Mouse (Mus musculus) midbrain, embryonic 11.5 days (tissue): ENCODE measurements around the gene Tmem229b. TPM values are rescaled to one million over a fixed set of nuclear protein-coding genes. Genes with fewer than 3 reads are reported as not detected.

Experiments used
- ATAC-seq: fragments of 200-750 bp; cut with Nextera tagmentation; 2 replicates; pipeline ENCODE4 v1.8.0; 2017; ENCODE audit warnings: moderate TSS enrichment, moderate library complexity; ENCODE audit not compliant: low FRiP score
- DNase-seq: peaks from one replicate; pipeline ENCODE4 v3.0.0; 2015; ENCODE audit warnings: low spot score; ENCODE audit errors: missing footprints
- H3K27ac ChIP-seq: fragments of 300-500 bp; sonication (generic); 2 replicates; pipeline ENCODE4 v1.5.1; 2014; ENCODE audit warnings: low read depth, low read length
- H3K27me3 ChIP-seq: fragments of 300-500 bp; sonication (generic); 2 replicates; pipeline ENCODE4 v1.6.1; 2014; ENCODE audit warnings: mild to moderate bottlenecking, low read length, moderate library complexity, mixed read lengths; ENCODE audit not compliant: control insufficient read depth, insufficient read depth
- H3K36me3 ChIP-seq: fragments of 300-500 bp; sonication (generic); 2 replicates; pipeline ENCODE4 v1.6.1; 2014; ENCODE audit warnings: mild to moderate bottlenecking, low read length, moderate library complexity, mixed read lengths; ENCODE audit not compliant: control insufficient read depth, insufficient read depth
- H3K4me1 ChIP-seq: fragments of 300-500 bp; sonication (generic); 2 replicates; pipeline ENCODE4 v1.6.1; 2014; ENCODE audit warnings: low read length; ENCODE audit not compliant: control insufficient read depth, insufficient read depth
- H3K4me2 ChIP-seq: fragments of 300-500 bp; sonication (generic); 2 replicates; pipeline ENCODE4 v1.6.1; 2014; ENCODE audit warnings: mild to moderate bottlenecking, moderate library complexity
- H3K4me3 ChIP-seq: fragments of 300-500 bp; sonication (generic); 2 replicates; pipeline ENCODE4 v1.5.1; 2014; ENCODE audit warnings: low read depth, low read length
- H3K9ac ChIP-seq: fragments of 300-500 bp; sonication (generic); 2 replicates; pipeline ENCODE4 v1.6.1; 2014; ENCODE audit warnings: low read length
- H3K9me3 ChIP-seq: fragments of 300-500 bp; sonication (generic); 2 replicates; pipeline ENCODE4 v1.6.1; 2016; ENCODE audit warnings: low read length; ENCODE audit not compliant: control insufficient read depth
- whole genome bisulfite sequencing: fragments of 180-500 bp; shearing (Covaris S2); extraction: QIAGEN DNeasy Blood & Tissue Kit; methylation state at CpG from one replicate; pipeline ENCODE4 v1.1.7; 2014; 5-methylcytosine and 5-hydroxymethylcytosine counted together
- polyA plus RNA-seq: library from polyadenylated mRNA; unstranded; fragments of >200 nt; fragmentation: Nextera tagmentation; extraction: Ambion mirVana; gene quantifications from 2 replicates; pipeline ENCODE4 v1.2.1, GENCODE M21; 2014

Gene Tmem229b
- polyA plus RNA-seq, 1 experiment from 2014 or later: 6.4 TPM

DNA sequence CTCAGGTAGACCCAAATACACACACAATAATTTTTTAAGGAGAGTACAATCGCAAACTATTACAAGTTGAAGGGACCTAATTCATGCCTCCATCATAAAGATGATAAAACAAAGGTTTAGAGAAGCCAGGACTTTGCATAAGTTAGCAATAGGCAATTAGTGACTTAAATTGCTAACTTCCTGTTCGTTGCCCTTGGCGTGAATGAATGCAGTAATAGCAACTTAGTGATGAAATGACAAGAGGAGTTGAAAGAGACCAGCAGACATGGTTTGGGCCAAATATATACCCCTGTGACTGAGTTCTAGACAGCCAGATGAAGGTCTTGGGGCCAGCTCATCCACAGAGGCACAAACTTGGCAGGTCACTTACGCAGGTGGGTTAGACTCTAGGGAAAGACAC is 11.2 kb downstream of the Tmem229b start:
- Histone ChIP-seq H3K27me3 (no peaks in the 10 kb centered on the region), H3K4me2 (no peak overlapping the region), H3K4me1 (no peaks in the 10 kb centered on the region; the same call in 1 of the 2 replicates), H3K36me3 (no peaks in the 10 kb centered on the region), H3K27ac (no peak overlapping the region), H3K9me3 (no peaks in the 10 kb centered on the region), H3K9ac (no peak overlapping the region), H3K4me3 (no peak overlapping the region)
- ATAC-seq (no peak), DNase-seq (no peak)
- WGBS: 85% methylated on average over 4 of the region's 4 CpGs

DNA sequence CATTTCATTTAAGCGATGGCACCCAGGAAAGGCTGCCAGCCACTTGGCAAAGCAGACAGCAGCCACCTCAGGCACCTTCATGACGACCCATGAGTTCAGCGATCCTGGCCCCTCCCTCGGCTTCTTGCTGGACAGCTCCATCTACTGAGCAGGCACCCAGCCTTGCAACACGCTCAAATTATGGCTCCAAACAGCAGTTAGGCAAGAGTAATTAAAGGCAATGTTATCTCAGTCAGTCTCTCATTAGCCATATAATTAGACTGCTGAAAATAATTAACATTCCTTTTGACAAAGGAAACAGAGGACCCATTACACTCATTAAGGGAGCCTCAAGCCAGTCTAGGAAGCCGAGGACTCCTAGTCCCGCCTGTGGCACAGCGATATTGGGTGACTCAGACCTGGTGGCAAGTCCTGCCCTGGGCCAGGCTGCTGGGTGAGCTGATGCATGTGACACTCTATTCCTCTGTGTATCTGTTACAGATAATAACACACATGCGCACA is 19.8 kb downstream of the Tmem229b start:
- 65% methylated on average over 9 of the region's 9 CpGs for WGBS
- no peaks in the 10 kb centered on the region for H3K9me3 ChIP-seq
- no peak overlapping the region for H3K27ac ChIP-seq
- no peak overlapping the region for H3K9ac ChIP-seq
- no peak for ATAC-seq
- H3K27me3 ChIP-seq: no peaks in the 10 kb centered on the region
- no peaks in the 10 kb centered on the region for H3K36me3 ChIP-seq
- H3K4me1 ChIP-seq: no peaks in the 10 kb centered on the region
- no peak overlapping the region for H3K4me3 ChIP-seq
- H3K4me2 ChIP-seq: no peak overlapping the region
- no peak for DNase-seq

DNA sequence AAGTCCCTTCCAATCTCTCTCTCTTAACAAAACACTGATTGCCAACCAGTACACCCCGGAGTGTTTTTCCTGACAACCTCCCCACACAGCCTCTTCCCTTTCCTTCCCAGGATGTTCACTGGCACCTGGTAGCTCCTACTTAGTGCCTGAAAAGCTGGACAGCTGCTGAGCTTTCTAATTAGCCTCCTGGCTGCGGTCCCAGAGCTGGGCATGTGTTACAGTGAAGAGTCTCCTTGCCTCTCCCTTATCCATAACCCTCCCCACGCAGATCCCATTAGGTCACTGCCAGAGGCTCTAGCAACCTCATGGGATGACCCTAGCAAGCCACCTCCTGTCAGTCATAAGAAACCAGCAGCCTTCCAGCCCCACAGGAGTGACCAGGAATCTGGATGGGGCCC is 23.4 kb downstream of the Tmem229b start:
- H3K4me3 ChIP-seq: no peak overlapping the region
- H3K4me2 ChIP-seq: no peak overlapping the region
- H3K4me1 ChIP-seq: no peaks in the 10 kb centered on the region
- no peak overlapping the region for H3K9ac ChIP-seq
- no peaks in the 10 kb centered on the region for H3K9me3 ChIP-seq
- DNase-seq: no peak
- 71% methylated on average over 3 of the region's 3 CpGs for WGBS
- H3K36me3 ChIP-seq: no peaks in the 10 kb centered on the region
- H3K27me3 ChIP-seq: no peaks in the 10 kb centered on the region
- H3K27ac ChIP-seq: no peak overlapping the region
- ATAC-seq: no peak

DNA sequence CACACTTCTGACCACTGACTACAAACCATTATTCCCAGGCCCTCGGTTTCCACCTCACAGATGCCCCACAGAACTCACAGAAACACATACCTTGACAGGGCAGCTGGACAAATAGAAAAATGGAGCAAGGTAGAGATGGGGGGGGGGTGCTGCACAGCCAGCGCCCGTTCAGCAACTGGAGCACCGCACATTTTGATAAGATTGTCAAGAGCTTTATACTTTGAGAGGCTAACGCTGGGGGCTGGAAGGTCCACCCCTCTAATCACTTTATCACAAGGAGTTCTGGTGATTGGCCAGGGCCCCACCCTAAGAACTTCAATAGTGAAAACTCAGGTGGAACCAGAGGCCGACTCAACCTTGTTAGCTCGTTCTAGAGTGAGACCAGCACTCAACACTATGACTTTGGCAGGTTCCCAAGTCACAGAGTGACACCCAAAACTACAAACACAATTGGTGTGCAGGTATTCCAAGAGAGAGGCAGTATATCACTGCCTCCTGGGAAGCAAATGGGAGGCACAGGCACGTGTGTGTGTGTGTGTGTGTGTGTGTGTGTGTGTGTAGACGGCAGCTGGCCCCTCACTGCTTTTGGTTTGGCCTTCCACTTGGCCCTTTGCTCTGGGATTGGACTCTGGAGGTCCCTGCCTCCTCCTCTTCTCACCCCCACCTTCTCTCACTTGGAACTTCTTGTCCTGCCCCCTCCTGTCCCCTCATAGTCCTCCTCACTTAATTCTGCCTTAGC is 24.0 kb downstream of the Tmem229b start:
- no peak for ATAC-seq
- Histone ChIP-seq H3K27me3 (no peaks in the 10 kb centered on the region), H3K4me1 (no peaks in the 10 kb centered on the region), H3K4me3 (no peak overlapping the region), H3K27ac (no peak overlapping the region), H3K9ac (no peak overlapping the region), H3K36me3 (no peaks in the 10 kb centered on the region), H3K9me3 (no peaks in the 10 kb centered on the region), H3K4me2 (no peak overlapping the region)
- WGBS: 85% methylated on average over 9 of the region's 9 CpGs
- no peak for DNase-seq

DNA sequence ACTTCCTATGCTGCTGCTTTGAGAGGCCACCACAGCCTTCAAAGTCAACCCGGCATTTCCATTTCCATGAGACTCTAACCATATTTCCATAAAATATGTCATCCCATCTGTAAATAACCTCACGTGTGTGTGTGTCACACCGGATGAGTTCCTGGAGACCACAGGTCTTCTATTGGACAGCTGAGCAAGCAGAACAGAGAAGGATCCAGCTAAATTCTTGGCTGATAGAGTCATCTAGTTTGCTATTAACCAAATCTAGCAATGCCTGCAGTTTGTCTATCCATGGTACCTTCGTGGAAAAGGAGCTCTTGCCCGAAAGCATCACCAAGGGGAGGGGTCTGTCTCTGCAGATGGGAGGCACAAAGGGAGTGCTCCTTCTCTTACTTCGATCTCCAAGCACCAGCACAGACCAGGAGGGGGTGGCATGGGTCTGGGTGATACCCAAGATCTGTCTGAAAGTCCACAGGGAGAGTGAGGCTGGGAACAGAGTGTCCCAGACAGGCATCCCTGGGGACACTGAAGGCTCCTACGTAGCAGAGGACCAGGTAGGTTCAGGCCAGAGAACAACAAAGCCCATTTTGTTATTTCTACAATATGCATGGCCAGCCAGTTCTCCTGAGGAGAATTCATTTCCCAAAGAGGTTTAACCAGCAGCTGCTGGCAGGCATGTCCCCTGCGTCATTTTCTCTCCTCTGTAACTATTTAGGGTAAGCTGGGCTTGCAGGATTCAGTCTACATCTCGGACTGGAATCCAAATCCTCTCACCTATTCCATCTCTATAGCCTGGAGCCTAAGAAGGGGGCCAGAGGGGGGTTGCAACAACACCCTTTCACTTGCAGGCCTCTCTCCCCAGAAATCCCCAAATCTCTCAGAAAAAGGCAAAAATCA is 25.2 kb downstream of the Tmem229b start:
- Histone ChIP-seq H3K4me3 (no peak overlapping the region), H3K27ac (no peak overlapping the region), H3K4me2 (no peak overlapping the region), H3K9me3 (no peaks in the 10 kb centered on the region), H3K4me1 (no peaks in the 10 kb centered on the region), H3K27me3 (no peaks in the 10 kb centered on the region), H3K36me3 (no peaks in the 10 kb centered on the region), H3K9ac (no peak overlapping the region)
- ATAC-seq (no peak), DNase-seq (no peak)
- 75% methylated on average over 9 of the region's 9 CpGs for WGBS

DNA sequence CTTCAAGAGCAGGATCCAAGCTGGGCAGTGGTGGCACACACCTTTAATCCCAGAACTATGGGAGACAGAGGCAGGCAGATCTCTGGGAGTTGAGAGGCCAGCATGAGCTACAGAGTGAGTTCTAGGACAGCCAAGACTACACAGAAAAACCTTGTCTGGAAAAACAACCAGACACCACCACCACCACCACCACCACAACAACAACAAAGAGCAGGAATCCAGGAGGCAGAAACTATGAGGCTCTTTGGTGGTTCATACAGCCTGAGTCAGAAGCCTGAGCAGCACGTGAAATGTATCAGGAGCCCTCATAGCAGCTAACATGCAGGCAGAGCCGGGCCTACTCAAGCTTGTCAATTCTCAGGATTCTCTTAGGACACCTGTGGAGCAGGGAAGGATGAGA is 26.3 kb downstream of the Tmem229b start:
- Histone ChIP-seq H3K9me3 (no peaks in the 10 kb centered on the region), H3K27ac (no peak overlapping the region), H3K4me3 (no peak overlapping the region), H3K4me2 (no peak overlapping the region), H3K9ac (no peak overlapping the region), H3K4me1 (no peaks in the 10 kb centered on the region), H3K27me3 (no peaks in the 10 kb centered on the region), H3K36me3 (no peaks in the 10 kb centered on the region)
- ATAC-seq: no peak
- 81% methylated on average over 2 of the region's 2 CpGs for WGBS
- no peak for DNase-seq

DNA sequence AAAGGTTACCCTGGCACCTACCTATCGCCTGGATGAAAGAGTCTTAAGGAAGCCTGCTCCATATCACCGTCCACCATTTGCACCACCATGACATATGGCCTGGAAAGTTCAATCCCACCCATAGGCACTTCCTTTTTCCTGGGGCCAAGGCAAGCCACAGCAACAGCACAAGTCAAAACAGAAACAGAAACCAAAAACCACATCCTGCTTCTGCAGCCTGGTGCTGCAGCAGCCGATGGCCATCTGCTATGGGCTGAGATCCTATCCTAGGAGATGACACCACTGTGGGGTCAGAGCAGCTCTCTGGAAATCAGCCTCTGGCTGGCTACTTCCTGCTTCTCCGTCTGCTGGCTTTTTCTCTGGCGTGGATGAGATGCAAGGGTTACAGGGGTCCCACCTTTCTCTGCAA is 26.7 kb downstream of the Tmem229b start:
- Histone ChIP-seq H3K4me2 (no peak overlapping the region), H3K4me1 (no peaks in the 10 kb centered on the region), H3K36me3 (no peaks in the 10 kb centered on the region), H3K27me3 (no peaks in the 10 kb centered on the region), H3K27ac (no peak overlapping the region), H3K9me3 (no peaks in the 10 kb centered on the region), H3K4me3 (no peak overlapping the region), H3K9ac (no peak overlapping the region)
- 78% methylated on average over 5 of the region's 5 CpGs for WGBS
- DNase-seq: no peak
- no peak for ATAC-seq

DNA sequence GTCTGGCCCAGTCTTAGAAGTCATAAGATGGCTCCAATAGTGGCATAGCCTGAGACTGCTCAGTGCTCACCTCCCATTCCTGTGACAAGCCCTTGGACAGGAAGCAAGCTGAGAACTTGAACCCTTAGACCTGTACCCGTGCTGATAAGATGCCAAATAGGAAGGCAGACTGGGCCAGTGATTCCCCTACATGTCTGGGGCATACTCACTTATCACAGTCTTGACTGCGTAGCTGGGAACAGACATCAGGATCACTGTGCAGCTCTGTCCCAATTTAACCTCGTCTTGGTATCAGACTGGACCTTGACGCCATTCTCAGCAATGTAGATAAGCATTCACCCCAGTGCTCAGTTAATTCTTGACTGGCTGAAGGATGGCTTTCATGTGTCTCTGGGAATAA is 29.9 kb downstream of the Tmem229b start:
- Histone ChIP-seq H3K4me3 (no peak overlapping the region), H3K27ac (no peak overlapping the region), H3K36me3 (no peaks in the 10 kb centered on the region), H3K9ac (no peak overlapping the region), H3K27me3 (no peaks in the 10 kb centered on the region), H3K4me1 (no peaks in the 10 kb centered on the region), H3K9me3 (no peaks in the 10 kb centered on the region), H3K4me2 (no peak overlapping the region)
- DNase-seq (no peak), ATAC-seq (no peak)
- WGBS: 86% methylated on average over 4 of the region's 4 CpGs

DNA sequence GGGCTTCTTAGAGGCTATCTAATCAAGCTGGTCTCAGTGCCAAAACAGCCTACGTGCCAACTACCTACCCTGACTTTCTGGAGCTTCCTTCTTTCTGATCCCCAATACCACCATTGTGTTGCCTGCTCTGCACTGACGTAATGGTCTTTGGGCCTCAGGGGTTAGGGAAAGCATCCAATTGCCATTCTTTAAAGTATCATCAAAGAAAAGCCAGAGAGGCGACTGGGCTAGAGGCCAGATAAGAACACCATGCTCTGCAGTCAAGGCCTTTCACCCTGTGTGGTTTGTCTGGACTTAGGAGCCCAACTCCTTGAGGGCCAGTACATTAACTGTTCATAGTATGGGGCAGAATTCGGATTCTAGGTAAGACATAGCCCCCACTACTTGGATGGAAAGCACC is 30.3 kb downstream of the Tmem229b start:
- DNase-seq (no peak), ATAC-seq (no peak)
- Histone ChIP-seq H3K27me3 (no peaks in the 10 kb centered on the region), H3K4me1 (no peaks in the 10 kb centered on the region), H3K4me2 (no peak overlapping the region), H3K9ac (no peak overlapping the region), H3K9me3 (no peaks in the 10 kb centered on the region), H3K36me3 (no peaks in the 10 kb centered on the region), H3K4me3 (no peak overlapping the region), H3K27ac (no peak overlapping the region)
- 81% methylated on average over 4 of the region's 4 CpGs for WGBS
